Mouse (Mus musculus): ENCODE measurements around the gene Ppfibp1.

Ppfibp1 gene

GRCm38 (mm10) chr6:146913489-146914198, 25.4 kb downstream of the Ppfibp1 start:
- no peak for DNase-seq (ENCODE audit: low spot score)

- no peak for DNase-seq (ENCODE audit: low spot score)
These were observed 27.5 kb downstream of the Ppfibp1 start for GRCm38 (mm10) chr6:146915808-146916207.

- DNase-seq (ENCODE audit: low spot score), result no peak
These were observed 29.1 kb downstream of the Ppfibp1 start for GRCm38 (mm10) chr6:146917396-146917795.

GRCm38 (mm10) chr6:146918341-146918740, 30.1 kb downstream of the Ppfibp1 start:
- DNase-seq (ENCODE audit: low spot score), result no peak

- DNase-seq (ENCODE audit: low spot score), result no peak
These were observed 38.2 kb downstream of the Ppfibp1 start for GRCm38 (mm10) chr6:146926415-146926980.

- DNase-seq (ENCODE audit: low spot score), result no peak
These were observed 39.8 kb downstream of the Ppfibp1 start for GRCm38 (mm10) chr6:146928108-146928507.

- DNase-seq (ENCODE audit: low spot score), result no peak
These were observed 40.7 kb downstream of the Ppfibp1 start for GRCm38 (mm10) chr6:146929031-146929430.

- DNase-seq (ENCODE audit: low spot score), result no peak
These were observed 44.8 kb downstream of the Ppfibp1 start for GRCm38 (mm10) chr6:146933123-146933522.

- no peak for DNase-seq (ENCODE audit: low spot score)
These were observed 47.7 kb downstream of the Ppfibp1 start for GRCm38 (mm10) chr6:146935957-146936356.

GRCm38 (mm10) chr6:146939026-146939425, 50.7 kb downstream of the Ppfibp1 start:
- no peak for DNase-seq (ENCODE audit: low spot score)

GRCm38 (mm10) chr6:146941505-146942275, 53.4 kb downstream of the Ppfibp1 start:
- DNase-seq (ENCODE audit: low spot score), result no peak

- no peak for DNase-seq (ENCODE audit: low spot score)
These were observed 55.7 kb downstream of the Ppfibp1 start for GRCm38 (mm10) chr6:146944009-146944408.

GRCm38 (mm10) chr6:146944830-146945229, 56.5 kb downstream of the Ppfibp1 start:
- no peak for DNase-seq (ENCODE audit: low spot score)

- no peak for DNase-seq (ENCODE audit: low spot score)
These were observed 58.2 kb downstream of the Ppfibp1 start for GRCm38 (mm10) chr6:146946327-146947029.

- DNase-seq (ENCODE audit: low spot score), result no peak
These were observed 58.9 kb downstream of the Ppfibp1 start for GRCm38 (mm10) chr6:146947186-146947585.

GRCm38 (mm10) chr6:146949682-146950453, 61.6 kb downstream of the Ppfibp1 start:
- no peak for DNase-seq (ENCODE audit: low spot score)

GRCm38 (mm10) chr6:146950454-146950832, 62.2 kb downstream of the Ppfibp1 start:
- no peak for DNase-seq (ENCODE audit: low spot score)

GRCm38 (mm10) chr6:146954258-146954657, 66.0 kb downstream of the Ppfibp1 start, which contains the start of gene 1700034J05Rik:
Gene 1700034J05Rik (minus strand): TSS chr6:146954422.
- no peak for DNase-seq (ENCODE audit: low spot score)

- no peak for DNase-seq (ENCODE audit: low spot score)
These were observed 67.2 kb downstream of the Ppfibp1 start for GRCm38 (mm10) chr6:146955475-146955874.

- no peak for DNase-seq (ENCODE audit: low spot score)
These were observed 67.6 kb downstream of the Ppfibp1 start for GRCm38 (mm10) chr6:146955896-146956295.

- DNase-seq (ENCODE audit: low spot score), result no peak
These were observed 68.7 kb downstream of the Ppfibp1 start for GRCm38 (mm10) chr6:146956961-146957360.

- DNase-seq (ENCODE audit: low spot score), result no peak
These were observed 70.4 kb downstream of the Ppfibp1 start for GRCm38 (mm10) chr6:146958694-146959093.
